Mouse (Mus musculus) B cell, adult 67 days (primary cell): ENCODE results near the gene Rnf32. TPM values are rescaled to one million over a fixed set of nuclear protein-coding genes. Genes with fewer than 3 reads are reported as not detected.

Source experiments
- total RNA-seq, 2 experiments: library from RNA; stranded (reverse); gene quantifications; 4 replicates each; pipeline ENCODE4 v1.2.4; 2023

Gene Rnf32
- total RNA-seq, result not detected

GRCm38 (mm10) chr5:29195570-29196263, at the start of gene Rnf32:
Gene Rnf32 (plus strand): TSS chr5:29195992.

Other genes with a start within 250 kb of the Rnf32 start
- 1 to 10 TPM; 1.0 to 1.5 TPM for gene Lmbr1, start 182.4 kb downstream of the Rnf32 start, total RNA-seq
- 10 to 100 TPM; 27.9 to 29.9 TPM for gene Nom1, start 238.7 kb downstream of the Rnf32 start, total RNA-seq